Mouse (Mus musculus): ENCODE measurements at regions not wholly inside any gene's neighbourhood (a gene's known extent, or its start where the extent isn't known, plus 50 kb on each side); places are given as distances from the start of the nearest gene placed in this dataset.

- peak in 1 of 2 experiments; percentile 67 for DNase-seq (ENCODE audit: low spot score in 2 of 2)
Measured at GRCm38 (mm10) chr14:25371661-25372060, 87.3 kb upstream of the Zmiz1 start.

DNA sequence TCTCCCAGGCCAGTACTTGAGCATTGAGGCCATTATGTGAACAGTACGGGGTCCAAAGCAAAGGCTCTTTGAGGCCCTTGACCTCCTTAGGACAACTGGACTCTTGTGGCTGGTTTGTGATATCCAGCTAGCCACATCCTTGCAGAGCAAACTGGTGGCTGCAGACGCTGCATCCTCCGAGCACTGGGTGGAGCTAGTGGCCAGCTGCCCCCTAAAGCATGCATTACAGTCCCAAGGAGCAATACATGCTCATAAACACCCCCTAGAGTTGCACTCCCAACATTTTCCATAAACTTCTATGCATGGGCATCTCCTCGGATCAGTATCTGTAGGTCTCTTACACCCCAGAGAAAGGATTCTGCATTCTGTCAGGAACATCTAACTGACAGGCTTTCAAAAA, 86.4 kb upstream of the Zmiz1 start:
- DNase-seq (ENCODE audit: low spot score in 2 of 2), result no peak

DNA sequence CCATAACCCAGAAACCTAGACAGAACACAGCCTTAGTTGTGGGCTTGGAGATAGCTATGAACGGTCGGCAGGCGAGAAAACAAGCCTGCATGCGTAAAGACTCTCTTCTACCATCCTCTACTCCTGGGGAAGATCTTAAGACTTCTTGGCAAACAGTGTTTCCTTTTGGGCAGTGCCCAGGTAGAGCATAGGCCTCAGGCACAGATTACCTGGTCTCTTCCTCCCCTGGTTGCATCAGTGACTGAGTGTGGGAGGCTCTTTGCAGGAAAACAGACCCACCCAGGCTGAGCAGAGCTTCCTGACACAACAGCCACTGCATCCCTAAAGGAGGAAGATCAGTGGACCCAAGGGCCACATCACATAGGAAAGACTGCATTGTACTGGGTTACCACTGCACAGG, 85.8 kb upstream of the Zmiz1 start:
- DNase-seq (ENCODE audit: low spot score in 2 of 2), result no peak

GRCm38 (mm10) chr14:25375001-25375400, 84.0 kb upstream of the Zmiz1 start:
- no peak for DNase-seq (ENCODE audit: low spot score in 2 of 2)

DNA sequence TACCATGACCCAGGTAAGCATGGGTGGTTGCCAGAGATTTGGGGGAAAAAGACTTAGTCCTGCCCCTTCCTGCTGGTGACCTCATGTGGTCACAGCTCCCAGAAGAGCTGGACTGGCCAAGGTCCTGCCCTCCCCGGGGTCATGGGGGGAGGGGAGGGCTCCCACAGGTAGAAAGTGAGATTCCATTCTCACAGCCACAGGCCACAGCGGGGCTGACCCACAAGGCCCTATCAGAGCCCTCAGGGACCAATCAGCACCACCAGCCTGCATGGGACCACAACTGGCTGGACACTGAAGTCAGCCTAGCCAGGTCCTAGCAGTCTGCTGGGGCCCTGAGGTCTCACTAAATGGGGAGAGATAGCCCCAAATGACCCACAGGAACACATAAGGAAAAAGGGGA, 81.9 kb upstream of the Zmiz1 start:
- no peak for DNase-seq (ENCODE audit: low spot score in 2 of 2)

- no peak for DNase-seq (ENCODE audit: low spot score in 2 of 2)
Measured at GRCm38 (mm10) chr14:25377554-25377899, 81.5 kb upstream of the Zmiz1 start.

DNA sequence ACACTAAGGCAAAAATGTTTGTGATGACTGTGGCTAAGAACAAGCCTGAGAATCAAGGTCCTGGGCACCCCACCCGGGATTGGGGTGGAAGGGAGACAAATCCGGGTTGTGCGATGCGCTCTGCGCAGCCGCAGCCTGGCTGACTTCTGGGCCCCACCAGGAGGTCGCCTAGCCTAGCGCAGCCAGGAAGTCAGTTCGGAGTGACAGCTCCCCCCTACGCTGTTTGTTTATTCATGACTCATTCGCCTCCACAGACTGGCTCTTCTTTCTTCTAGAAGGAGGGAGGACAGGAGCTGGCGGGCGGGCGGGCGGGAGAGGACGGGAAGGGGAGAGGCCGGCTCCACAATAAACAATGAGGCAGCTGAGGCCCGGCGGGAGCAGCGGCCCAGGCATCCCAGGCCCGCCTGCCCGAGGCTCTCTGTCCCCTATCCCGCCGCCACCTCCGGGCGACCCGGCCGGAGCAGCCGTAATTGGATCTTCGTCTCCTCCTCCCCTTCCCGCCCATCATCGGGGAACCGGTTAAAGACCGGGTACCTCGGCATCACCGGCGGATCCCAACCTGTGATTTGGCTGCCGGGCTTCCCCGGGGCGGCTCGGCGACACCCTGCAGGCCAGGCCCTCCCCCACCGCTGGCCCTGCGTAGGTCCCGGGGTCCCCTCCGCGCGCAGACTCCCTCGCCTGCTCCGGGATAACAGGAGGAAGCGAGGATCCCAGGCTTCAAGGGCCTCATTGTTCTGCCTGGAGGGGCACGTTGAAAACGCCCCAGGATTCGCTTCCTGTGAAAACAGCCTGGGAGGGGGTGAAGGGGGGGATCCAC, 80.9 kb upstream of the Zmiz1 start:
- DNase-seq (ENCODE audit: low spot score in 2 of 2), result peak; percentile 71 to 84

GRCm38 (mm10) chr14:25378717-25379224, 80.2 kb upstream of the Zmiz1 start:
- peak; percentile 28 to 41 for DNase-seq (ENCODE audit: low spot score in 2 of 2)

- no peak for DNase-seq (ENCODE audit: low spot score in 2 of 2)
Measured at GRCm38 (mm10) chr14:25383169-25383824, 75.7 kb upstream of the Zmiz1 start.

DNA sequence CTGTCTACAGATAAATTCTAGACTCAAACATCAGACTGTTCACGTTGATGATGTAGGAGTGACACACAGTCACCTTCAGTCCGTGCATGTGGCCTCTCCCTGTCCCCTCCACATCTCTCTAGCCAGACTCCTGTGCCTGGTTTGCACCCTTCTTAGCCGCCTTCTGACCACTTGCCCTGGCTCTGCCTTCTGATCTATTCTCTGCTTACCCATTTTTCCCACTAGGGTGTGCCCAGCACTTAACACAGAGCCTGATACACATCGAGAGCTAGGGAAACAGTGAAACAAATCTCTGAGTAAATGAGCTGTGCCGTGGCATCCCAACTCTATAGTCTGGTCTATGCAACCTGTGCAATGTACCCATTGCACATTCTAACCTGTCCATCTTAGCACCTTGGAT, 73.3 kb upstream of the Zmiz1 start:
- no peak for DNase-seq (ENCODE audit: low spot score in 2 of 2)

DNA sequence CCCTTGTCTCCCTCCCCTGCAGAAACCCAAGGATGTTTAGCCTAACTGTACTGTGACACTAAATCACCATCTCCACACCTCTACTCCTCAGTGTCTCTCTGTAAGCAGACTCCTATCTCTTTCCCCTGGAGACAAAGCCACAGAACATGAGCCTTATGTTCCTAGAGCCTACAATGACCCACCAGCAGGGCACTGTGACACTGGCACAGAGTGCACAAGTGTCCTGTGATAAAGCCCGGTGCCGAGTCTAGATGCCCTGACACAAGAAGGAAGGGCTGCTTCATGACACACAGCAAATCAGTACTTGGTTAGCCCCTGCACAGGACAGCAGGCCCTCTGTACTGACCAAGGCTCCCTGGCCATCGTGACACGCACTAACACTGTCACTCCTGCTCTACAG, 71.2 kb upstream of the Zmiz1 start:
- DNase-seq (ENCODE audit: low spot score in 2 of 2), result no peak

- DNase-seq (ENCODE audit: low spot score in 2 of 2), result no peak
Measured at GRCm38 (mm10) chr14:25389314-25389713, 69.7 kb upstream of the Zmiz1 start.

- no peak for DNase-seq (ENCODE audit: low spot score in 2 of 2)
Measured at GRCm38 (mm10) chr14:25392412-25392811, 66.6 kb upstream of the Zmiz1 start.

DNA sequence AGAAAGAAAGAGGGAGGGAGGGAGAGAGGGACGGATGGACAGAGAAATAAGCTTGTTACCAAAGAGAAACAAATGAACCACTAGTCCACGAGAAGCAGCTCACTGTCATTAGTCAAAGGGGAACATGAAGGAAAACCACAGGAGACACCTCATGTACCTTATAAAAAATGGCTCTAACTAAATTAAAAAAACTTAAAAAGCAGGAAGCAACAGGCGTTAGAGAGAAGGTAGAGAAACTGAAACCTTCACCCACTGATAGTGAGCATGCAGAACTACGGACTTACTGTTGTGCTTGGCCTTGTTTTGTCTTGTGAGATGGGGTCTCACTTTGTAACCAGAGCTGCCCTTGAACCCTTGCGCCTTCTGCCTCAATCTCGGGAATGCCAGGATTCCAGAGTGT, 66.0 kb upstream of the Zmiz1 start:
- no peak for DNase-seq (ENCODE audit: low spot score in 2 of 2)

DNA sequence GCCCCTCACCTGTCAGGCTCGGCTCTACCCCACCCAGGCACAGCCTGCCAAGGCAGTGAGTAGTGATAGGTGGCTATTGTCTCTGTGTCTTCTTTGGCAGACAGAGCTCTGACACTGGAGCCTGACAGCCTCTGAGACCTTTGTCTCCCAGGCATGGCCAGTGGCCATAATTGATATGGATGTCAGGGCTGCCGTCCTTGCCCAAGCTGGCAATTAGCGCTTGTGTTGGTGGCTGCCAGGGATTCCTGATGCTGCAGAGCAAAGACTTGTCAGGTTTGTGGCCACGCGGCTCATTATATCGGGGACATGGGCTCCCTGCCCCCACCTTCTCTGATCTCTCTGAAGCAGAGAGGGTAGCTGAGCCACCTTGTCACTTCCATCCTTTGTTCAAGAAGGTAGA, 64.1 kb upstream of the Zmiz1 start:
- peak in 1 of 2 experiments; percentile 8 for DNase-seq (ENCODE audit: low spot score in 2 of 2)

DNA sequence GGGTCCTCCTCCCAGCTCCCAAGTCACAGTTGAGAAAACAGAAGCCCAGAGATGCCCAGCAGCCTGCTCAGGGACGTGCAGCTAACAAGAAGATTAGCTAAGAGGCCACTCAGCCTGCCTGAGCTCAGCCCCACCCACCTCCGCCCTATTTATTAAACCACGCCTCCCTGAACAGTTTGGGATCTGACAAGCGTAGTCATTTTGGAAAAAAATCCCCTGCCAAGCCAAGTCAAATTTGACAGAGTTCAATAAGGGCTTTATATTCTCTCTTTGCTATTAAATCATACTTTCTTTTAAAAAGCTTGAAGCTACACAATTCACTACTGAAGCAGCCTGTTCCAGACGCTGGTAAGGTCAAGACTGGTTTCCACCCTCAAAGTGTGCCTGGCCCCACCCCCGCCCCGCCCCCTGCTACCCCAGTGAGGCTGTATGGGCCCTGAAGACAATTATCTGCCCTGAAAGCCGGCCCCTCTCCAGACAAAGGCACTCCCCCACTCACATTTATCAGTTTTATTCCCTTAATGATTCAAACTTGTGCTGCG, 61.9 kb upstream of the Zmiz1 start:
- no peak for DNase-seq (ENCODE audit: low spot score in 2 of 2)

DNA sequence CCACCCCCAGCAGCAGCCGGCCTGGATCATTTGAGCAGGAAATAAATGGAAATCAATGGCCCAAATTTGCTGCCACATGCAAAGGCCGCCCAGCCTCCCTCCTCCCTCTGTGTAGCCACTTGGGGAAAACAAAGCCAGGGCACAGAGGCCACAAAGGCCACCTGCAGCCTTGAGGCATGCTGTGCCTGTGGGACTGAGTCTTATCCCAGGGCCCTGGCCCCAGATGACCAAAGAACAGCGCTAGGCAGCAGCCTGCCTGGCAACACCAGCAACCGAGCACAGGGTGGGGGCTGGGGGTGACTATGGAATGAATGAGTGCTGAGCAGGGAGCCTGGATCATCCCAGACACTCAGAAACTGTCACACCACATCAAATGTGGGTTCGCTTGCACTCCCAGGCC, 61.2 kb upstream of the Zmiz1 start:
- DNase-seq (ENCODE audit: low spot score in 2 of 2), result no peak

DNA sequence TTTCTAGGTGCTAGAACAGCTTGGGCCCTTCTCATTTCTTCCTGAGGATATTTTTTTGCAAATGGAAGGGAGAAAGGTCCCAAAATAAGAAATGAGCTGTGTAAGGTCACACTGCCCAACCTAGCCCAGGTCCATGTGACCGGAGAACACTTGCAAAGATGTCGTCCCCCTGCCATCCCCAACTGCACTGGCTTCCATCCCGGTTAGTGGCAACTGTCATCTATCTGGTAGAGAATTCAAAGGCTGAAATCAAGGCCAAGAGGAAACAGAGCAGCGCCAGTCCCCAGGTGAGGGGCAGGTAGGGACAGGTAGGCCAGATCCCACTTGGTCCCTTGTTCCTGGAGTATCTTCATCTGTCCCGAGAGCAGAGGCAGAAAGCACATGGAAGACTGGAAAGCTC, 60.2 kb upstream of the Zmiz1 start:
- no peak for DNase-seq (ENCODE audit: low spot score in 2 of 2)

DNA sequence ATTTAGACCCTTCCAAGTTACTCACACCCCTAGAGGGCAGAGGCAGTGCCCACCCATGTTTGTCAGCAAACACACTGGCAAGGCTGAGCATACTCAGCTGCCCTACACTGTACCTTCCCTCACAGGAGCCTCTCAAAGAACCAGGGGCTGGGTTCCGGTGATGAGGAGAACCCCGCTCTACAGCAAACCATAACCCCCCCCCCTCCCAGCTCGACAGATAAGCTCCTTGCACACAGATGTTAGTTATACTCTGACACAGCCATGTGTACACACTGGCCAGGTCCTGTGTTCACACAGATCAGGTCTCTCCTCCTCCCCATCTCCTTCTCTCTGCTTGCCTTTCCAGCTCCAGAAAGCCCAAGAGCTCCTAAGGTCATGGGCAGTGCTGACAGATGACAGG, 59.7 kb upstream of the Zmiz1 start:
- no peak for DNase-seq (ENCODE audit: low spot score in 2 of 2)

DNA sequence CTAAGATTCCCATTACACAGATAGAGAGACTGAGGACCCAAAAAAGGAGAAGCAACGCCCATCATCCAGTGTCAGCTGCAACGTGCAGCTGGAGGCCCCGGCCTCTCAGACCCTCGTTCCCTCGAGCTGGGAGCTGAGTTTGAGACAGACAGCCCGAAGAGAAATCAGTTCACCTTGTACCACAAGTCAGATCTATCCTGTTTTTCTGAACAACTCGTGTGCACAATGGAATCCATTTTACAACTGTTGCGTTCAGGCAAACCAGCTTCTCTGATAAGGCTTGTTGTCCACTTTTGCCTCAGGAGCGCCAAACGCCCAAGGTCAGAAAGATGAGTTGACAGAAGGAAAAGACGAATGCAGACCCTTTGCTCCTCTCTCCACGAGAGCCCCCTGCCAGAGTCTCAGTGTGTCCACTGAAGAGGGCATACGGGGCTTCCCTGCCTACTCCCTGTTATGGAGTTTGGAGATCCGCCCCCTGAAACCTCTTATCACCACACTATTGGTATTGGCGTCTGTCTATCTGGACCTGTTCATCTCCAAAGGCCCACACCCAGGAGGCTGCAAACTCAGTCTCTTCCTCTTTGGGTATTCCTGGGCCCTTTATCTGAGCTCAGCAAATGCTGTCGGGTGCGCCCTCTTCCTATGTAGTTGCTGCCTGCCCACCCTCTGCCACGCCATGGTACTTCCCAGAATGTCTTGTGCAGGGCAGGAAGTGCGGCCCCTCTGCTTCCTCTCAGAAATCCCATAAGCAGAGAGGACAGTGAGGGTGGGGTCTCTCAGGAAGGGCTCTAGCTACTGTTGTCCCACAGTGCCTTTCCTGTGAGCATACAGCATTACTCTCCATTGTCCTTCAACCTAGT, 57.7 kb upstream of the Zmiz1 start:
- no peak for DNase-seq (ENCODE audit: low spot score in 2 of 2)

GRCm38 (mm10) chr14:25402409-25402808, 56.6 kb upstream of the Zmiz1 start:
- DNase-seq (ENCODE audit: low spot score in 2 of 2), result no peak

GRCm38 (mm10) chr14:25405191-25405590, 53.8 kb upstream of the Zmiz1 start:
- no peak for DNase-seq (ENCODE audit: low spot score in 2 of 2)

All from cerebellum, postnatal 4 days (tissue).